Mouse (Mus musculus): ENCODE data around the gene P2ry12. TPM values are rescaled to one million over a fixed set of nuclear protein-coding genes. Genes with fewer than 3 reads are reported as not detected.

The P2ry12 gene
- polyA plus RNA-seq, 1 experiment, result not detected

GRCm38 (mm10) chr3:59197329-59197948, 65.2 kb downstream of the P2ry12 start:
- H3K4me1 ChIP-seq (ENCODE audit: control insufficient read depth), result no peaks in the 10 kb centered on the region
- TF ChIP-seq TAL1 (IDR thresholded peaks at IDR 0.05; ENCODE audit: low read length), result no peak
- no peak for TF ChIP-seq GATA1 (IDR thresholded peaks at IDR 0.05; ENCODE audit: low read length)
- no peak overlapping the region for H3K4me3 ChIP-seq (replicated peaks)
- no peaks in the 10 kb centered on the region for H3K27me3 ChIP-seq (ENCODE audit: control insufficient read depth)
- H3K36me3 ChIP-seq (ENCODE audit: control insufficient read depth), result no peaks in the 10 kb centered on the region
- no peaks in the 10 kb centered on the region for H3K9me3 ChIP-seq (ENCODE audit: control insufficient read depth, low read length)

GRCm38 (mm10) chr3:59194938-59195337, 67.7 kb downstream of the P2ry12 start, which contains the start of gene Gpr87:
TSS of gene Gpr87 (minus strand) at chr3:59195104.
- Histone ChIP-seq H3K27me3 (ENCODE audit: control insufficient read depth) (no peaks in the 10 kb centered on the region), H3K36me3 (ENCODE audit: control insufficient read depth) (no peaks in the 10 kb centered on the region), H3K4me3 (replicated peaks) (no peak within 1 kb of the TSS), H3K4me1 (ENCODE audit: control insufficient read depth) (no peaks in the 10 kb centered on the region), H3K9me3 (ENCODE audit: control insufficient read depth, low read length) (no peaks in the 10 kb centered on the region)
- no peak for TF ChIP-seq TAL1 (IDR thresholded peaks at IDR 0.05; ENCODE audit: low read length)
- no peak for TF ChIP-seq GATA1 (IDR thresholded peaks at IDR 0.05; ENCODE audit: low read length)

- H3K4me3 ChIP-seq (replicated peaks), result no peak overlapping the region
- no peaks in the 10 kb centered on the region for H3K4me1 ChIP-seq (ENCODE audit: control insufficient read depth)
- H3K36me3 ChIP-seq (ENCODE audit: control insufficient read depth), result no peaks in the 10 kb centered on the region
- TF ChIP-seq GATA1 (IDR thresholded peaks at IDR 0.05; ENCODE audit: low read length), result no peak
- TF ChIP-seq TAL1 (IDR thresholded peaks at IDR 0.05; ENCODE audit: low read length), result no peak
- no peaks in the 10 kb centered on the region for H3K27me3 ChIP-seq (ENCODE audit: control insufficient read depth)
- no peaks in the 10 kb centered on the region for H3K9me3 ChIP-seq (ENCODE audit: control insufficient read depth, low read length)
These were observed 68.6 kb downstream of the P2ry12 start for GRCm38 (mm10) chr3:59194099-59194498.

- TF ChIP-seq GATA1 (IDR thresholded peaks at IDR 0.05; ENCODE audit: low read length) (no peak), TAL1 (IDR thresholded peaks at IDR 0.05; ENCODE audit: low read length) (0 out of 3 replicates have a peak, but pooled peaks have one; percentile 3)
- Histone ChIP-seq H3K4me3 (replicated peaks) (no peak overlapping the region), H3K36me3 (ENCODE audit: control insufficient read depth) (no peaks in the 10 kb centered on the region), H3K27me3 (ENCODE audit: control insufficient read depth) (no peaks in the 10 kb centered on the region), H3K9me3 (ENCODE audit: control insufficient read depth, low read length) (no peaks in the 10 kb centered on the region), H3K4me1 (ENCODE audit: control insufficient read depth) (no peaks in the 10 kb centered on the region)
These were observed 71.0 kb downstream of the P2ry12 start for GRCm38 (mm10) chr3:59191674-59192073.

GRCm38 (mm10) chr3:59187336-59187735, 75.3 kb downstream of the P2ry12 start:
- H3K4me3 ChIP-seq (replicated peaks), result no peak overlapping the region
- no peak for TF ChIP-seq TAL1 (IDR thresholded peaks at IDR 0.05; ENCODE audit: low read length)
- TF ChIP-seq GATA1 (IDR thresholded peaks at IDR 0.05; ENCODE audit: low read length), result no peak

GRCm38 (mm10) chr3:59185662-59186061, 77.0 kb downstream of the P2ry12 start:
- no peaks in the 10 kb centered on the region for H3K9me3 ChIP-seq (ENCODE audit: control insufficient read depth, low read length)
- no peaks in the 10 kb centered on the region for H3K27me3 ChIP-seq (ENCODE audit: control insufficient read depth)
- no peak for TF ChIP-seq TAL1 (IDR thresholded peaks at IDR 0.05; ENCODE audit: low read length)
- no peak for TF ChIP-seq GATA1 (IDR thresholded peaks at IDR 0.05; ENCODE audit: low read length)
- no peaks in the 10 kb centered on the region for H3K36me3 ChIP-seq (ENCODE audit: control insufficient read depth)
- no peaks in the 10 kb centered on the region for H3K4me1 ChIP-seq (ENCODE audit: control insufficient read depth)
- H3K4me3 ChIP-seq (replicated peaks), result no peak overlapping the region

More at GRCm38 (mm10) chr3:59187336-59187735, 75.3 kb downstream of the P2ry12 start:
- H3K4me1 ChIP-seq (ENCODE audit: control insufficient read depth), result no peaks in the 10 kb centered on the region
- no peaks in the 10 kb centered on the region for H3K9me3 ChIP-seq (ENCODE audit: control insufficient read depth, low read length)
- no peaks in the 10 kb centered on the region for H3K36me3 ChIP-seq (ENCODE audit: control insufficient read depth)
- no peaks in the 10 kb centered on the region for H3K27me3 ChIP-seq (ENCODE audit: control insufficient read depth)

GRCm38 (mm10) chr3:59182129-59182528, 80.5 kb downstream of the P2ry12 start:
- no peaks in the 10 kb centered on the region for H3K36me3 ChIP-seq (ENCODE audit: control insufficient read depth)
- H3K9me3 ChIP-seq (ENCODE audit: control insufficient read depth, low read length), result no peaks in the 10 kb centered on the region
- TF ChIP-seq GATA1 (IDR thresholded peaks at IDR 0.05; ENCODE audit: low read length), result no peak
- no peak for TF ChIP-seq TAL1 (IDR thresholded peaks at IDR 0.05; ENCODE audit: low read length)
- no peak overlapping the region for H3K4me3 ChIP-seq (replicated peaks)
- H3K27me3 ChIP-seq (ENCODE audit: control insufficient read depth), result no peaks in the 10 kb centered on the region
- H3K4me1 ChIP-seq (ENCODE audit: control insufficient read depth), result no peaks in the 10 kb centered on the region

GRCm38 (mm10) chr3:59181134-59181533, 81.5 kb downstream of the P2ry12 start:
- Histone ChIP-seq H3K4me3 (replicated peaks) (no peak overlapping the region), H3K4me1 (ENCODE audit: control insufficient read depth) (no peaks in the 10 kb centered on the region), H3K27me3 (ENCODE audit: control insufficient read depth) (no peaks in the 10 kb centered on the region), H3K9me3 (ENCODE audit: control insufficient read depth, low read length) (no peaks in the 10 kb centered on the region), H3K36me3 (ENCODE audit: control insufficient read depth) (no peaks in the 10 kb centered on the region)
- TF ChIP-seq GATA1 (IDR thresholded peaks at IDR 0.05; ENCODE audit: low read length) (no peak), TAL1 (IDR thresholded peaks at IDR 0.05; ENCODE audit: low read length) (no peak)

- H3K27me3 ChIP-seq (ENCODE audit: control insufficient read depth), result no peaks in the 10 kb centered on the region
- no peak for TF ChIP-seq GATA1 (IDR thresholded peaks at IDR 0.05; ENCODE audit: low read length)
- no peak for TF ChIP-seq TAL1 (IDR thresholded peaks at IDR 0.05; ENCODE audit: low read length)
- no peaks in the 10 kb centered on the region for H3K9me3 ChIP-seq (ENCODE audit: control insufficient read depth, low read length)
- no peaks in the 10 kb centered on the region for H3K4me1 ChIP-seq (ENCODE audit: control insufficient read depth)
- H3K4me3 ChIP-seq (replicated peaks), result no peak overlapping the region
- H3K36me3 ChIP-seq (ENCODE audit: control insufficient read depth), result no peaks in the 10 kb centered on the region
These were observed 85.8 kb downstream of the P2ry12 start for GRCm38 (mm10) chr3:59176871-59177270.

- TF ChIP-seq TAL1 (IDR thresholded peaks at IDR 0.05; ENCODE audit: low read length), result no peak
- H3K36me3 ChIP-seq (ENCODE audit: control insufficient read depth), result no peaks in the 10 kb centered on the region
- H3K4me1 ChIP-seq (ENCODE audit: control insufficient read depth), result no peaks in the 10 kb centered on the region
These were observed 87.4 kb downstream of the P2ry12 start for GRCm38 (mm10) chr3:59175234-59175633.

More at GRCm38 (mm10) chr3:59175234-59175633, 87.4 kb downstream of the P2ry12 start:
- Histone ChIP-seq H3K27me3 (ENCODE audit: control insufficient read depth) (no peaks in the 10 kb centered on the region), H3K4me3 (replicated peaks) (no peak overlapping the region), H3K9me3 (ENCODE audit: control insufficient read depth, low read length) (no peaks in the 10 kb centered on the region)
